Mouse (Mus musculus): Measurements from ENCODE around the gene Ank2. TPM values are rescaled to one million over a fixed set of nuclear protein-coding genes. Genes with fewer than 3 reads are reported as not detected.

Gene Ank2
- total and polyA plus RNA-seq, 2 experiments from 2014 or later, result 160 to 575 TPM

DNA sequence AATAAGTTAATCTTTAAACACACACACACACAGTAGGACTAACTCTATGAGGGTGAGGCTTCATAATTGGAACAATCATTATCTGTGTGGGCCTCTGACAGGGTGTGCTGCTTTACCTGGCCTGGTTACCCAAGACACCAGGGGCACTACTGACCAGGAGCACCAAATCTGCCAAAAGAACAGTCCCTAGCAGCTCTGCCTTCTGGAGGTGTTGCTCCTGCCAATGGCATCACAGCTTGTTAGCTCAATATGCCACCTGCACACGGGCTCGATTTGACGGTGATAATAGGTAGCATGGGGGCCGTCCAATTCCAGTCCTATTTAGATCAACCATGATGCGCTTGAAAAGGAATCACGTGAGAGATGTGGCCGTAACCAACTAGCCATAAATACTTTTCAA is 300.5 kb downstream of the Ank2 start:
- H3K27ac ChIP-seq (ENCODE audit: low read depth, low read length), result no peak overlapping the region
- H3K9me3 ChIP-seq (ENCODE audit: low read length), result no peaks in the 10 kb centered on the region
- H3K27me3 ChIP-seq (ENCODE audit: insufficient read depth, low read length), result no peaks in the 10 kb centered on the region
- no peak overlapping the region for H3K9ac ChIP-seq
- H3K4me1 ChIP-seq (ENCODE audit: insufficient read depth), result no peaks in the 10 kb centered on the region
- TF ChIP-seq CTCF (IDR thresholded peaks at IDR 0.05; ENCODE audit: low read depth), result no peak
- WGBS, result 81% methylated on average over 7 of the region's 7 CpGs
- ATAC-seq (no peak), DNase-seq (no peak)
- H3K4me2 ChIP-seq (ENCODE audit: low read depth), result no peak overlapping the region
- H3K4me3 ChIP-seq (ENCODE audit: low read depth, low read length), result no peak overlapping the region
- H3K36me3 ChIP-seq (ENCODE audit: insufficient read depth), result peaks cover 3% of the 10 kb centered on the region; the same call in 1 of the 2 replicates

DNA sequence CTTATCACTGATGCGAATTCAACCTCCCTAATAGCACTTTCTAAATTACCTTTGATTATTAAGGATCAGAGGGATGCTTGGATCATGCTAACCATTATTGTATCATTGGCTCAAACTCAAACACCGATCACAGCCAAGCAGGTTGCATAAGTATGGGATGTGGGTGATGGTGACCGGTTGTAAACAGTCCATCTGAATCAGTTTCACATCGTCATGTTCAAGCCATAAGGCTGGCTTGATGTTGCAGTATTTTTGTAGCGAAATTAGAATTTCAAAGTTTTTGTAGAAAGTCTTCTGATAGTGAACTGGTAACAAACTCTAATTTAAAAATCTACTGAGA is 310.4 kb downstream of the Ank2 start:
- H3K4me2 ChIP-seq (ENCODE audit: low read depth), result 0 out of 2 replicates have a peak overlapping the region, but pooled peaks have one; percentile 8
- H3K9ac ChIP-seq, result no peak overlapping the region
- H3K4me3 ChIP-seq (ENCODE audit: low read depth, low read length), result no peak overlapping the region
- H3K27me3 ChIP-seq (ENCODE audit: insufficient read depth, low read length), result no peaks in the 10 kb centered on the region
- ATAC-seq (peak; percentile 8; the same call in 1 of the 2 replicates), DNase-seq (no peak)
- peaks cover 7% of the 10 kb centered on the region for H3K4me1 ChIP-seq (ENCODE audit: insufficient read depth)
- no peaks in the 10 kb centered on the region for H3K36me3 ChIP-seq (ENCODE audit: insufficient read depth)
- 40% methylated on average over 5 of the region's 5 CpGs for WGBS
- H3K27ac ChIP-seq (ENCODE audit: low read depth, low read length), result peak overlapping the region; percentile 35; the same call in 1 of the 2 replicates
- TF ChIP-seq CTCF (IDR thresholded peaks at IDR 0.05; ENCODE audit: low read depth), result no peak
- H3K9me3 ChIP-seq (ENCODE audit: low read length), result no peaks in the 10 kb centered on the region

DNA sequence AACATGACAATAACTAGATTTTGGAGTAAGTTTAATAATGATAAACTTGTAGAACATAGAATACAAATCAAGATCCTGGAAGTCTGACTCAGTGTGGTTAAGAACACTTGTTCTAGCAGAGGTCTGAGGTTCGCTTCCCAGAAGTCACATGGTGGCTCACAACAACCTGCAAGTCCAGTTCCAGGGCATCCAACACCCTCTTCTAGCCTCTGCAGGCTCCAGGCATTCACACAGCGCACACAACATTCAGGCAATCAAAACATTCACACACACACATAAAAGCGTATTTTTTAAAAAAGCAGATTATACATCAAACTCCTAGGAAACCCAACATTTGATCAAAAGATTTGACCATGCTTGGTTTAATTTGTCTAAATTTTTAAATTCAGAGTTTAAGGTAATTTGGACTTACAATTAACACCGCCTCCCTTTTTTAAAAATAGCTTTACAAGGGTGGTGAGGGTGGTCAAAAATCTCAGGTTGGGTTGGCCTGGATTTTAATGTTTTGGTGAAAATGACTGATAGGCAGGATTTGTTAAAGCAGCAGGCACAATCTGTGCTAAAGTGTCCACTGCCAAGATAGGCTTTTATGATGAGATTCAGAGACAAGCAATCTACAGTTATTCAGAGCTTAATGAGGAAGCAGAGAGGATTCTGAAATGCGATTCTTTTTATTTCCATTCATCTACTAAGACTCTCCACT is 310.9 kb downstream of the Ank2 start:
- WGBS, result 56% methylated on average over 5 of the region's 5 CpGs
- DNase-seq, result peak; percentile 44
- H3K4me2 ChIP-seq (ENCODE audit: low read depth), result 0 out of 2 replicates have a peak overlapping the region, but pooled peaks have one; percentile 8
- TF ChIP-seq CTCF (IDR thresholded peaks at IDR 0.05; ENCODE audit: low read depth), result no peak
- H3K27ac ChIP-seq (ENCODE audit: low read depth, low read length), result peak overlapping the region; percentile 35; the same call in 1 of the 2 replicates
- H3K4me3 ChIP-seq (ENCODE audit: low read depth, low read length), result no peak overlapping the region
- no peaks in the 10 kb centered on the region for H3K9me3 ChIP-seq (ENCODE audit: low read length)
- H3K36me3 ChIP-seq (ENCODE audit: insufficient read depth), result no peaks in the 10 kb centered on the region
- peaks cover 7% of the 10 kb centered on the region for H3K4me1 ChIP-seq (ENCODE audit: insufficient read depth)
- peak; percentile 58; the same call in 1 of the 2 replicates for ATAC-seq
- H3K9ac ChIP-seq, result no peak overlapping the region
- no peaks in the 10 kb centered on the region for H3K27me3 ChIP-seq (ENCODE audit: insufficient read depth, low read length)

DNA sequence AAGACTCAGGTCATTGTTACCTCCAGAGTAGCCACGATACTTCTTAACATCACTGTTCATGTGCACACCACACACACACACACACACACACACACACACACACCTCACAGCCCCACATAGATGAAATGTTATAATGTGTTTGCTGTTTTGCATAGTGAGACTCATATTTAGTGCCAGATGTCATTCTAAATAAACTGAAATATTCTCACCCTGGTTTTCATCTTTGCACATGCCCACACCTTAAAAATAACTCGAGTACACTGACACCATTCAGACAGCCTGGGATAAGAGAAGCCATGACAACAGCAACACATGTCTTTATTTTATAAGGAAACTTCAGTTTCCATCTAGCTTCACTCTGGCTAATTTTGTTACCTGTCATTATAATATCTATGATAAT is 312.1 kb downstream of the Ank2 start:
- TF ChIP-seq CTCF (IDR thresholded peaks at IDR 0.05; ENCODE audit: low read depth), result no peak
- no peak overlapping the region for H3K27ac ChIP-seq (ENCODE audit: low read depth, low read length)
- no peaks in the 10 kb centered on the region for H3K9me3 ChIP-seq (ENCODE audit: low read length)
- H3K4me1 ChIP-seq (ENCODE audit: insufficient read depth), result peaks cover 7% of the 10 kb centered on the region
- DNase-seq, result no peak
- no peak overlapping the region for H3K9ac ChIP-seq
- H3K36me3 ChIP-seq (ENCODE audit: insufficient read depth), result no peaks in the 10 kb centered on the region
- no peaks in the 10 kb centered on the region for H3K27me3 ChIP-seq (ENCODE audit: insufficient read depth, low read length)
- 0 out of 2 replicates have a peak, but pooled peaks have one; percentile 18 for ATAC-seq
- H3K4me3 ChIP-seq (ENCODE audit: low read depth, low read length), result no peak overlapping the region
- no peak overlapping the region for H3K4me2 ChIP-seq (ENCODE audit: low read depth)
- WGBS, result 70% methylated on average over 2 of the region's 2 CpGs

DNA sequence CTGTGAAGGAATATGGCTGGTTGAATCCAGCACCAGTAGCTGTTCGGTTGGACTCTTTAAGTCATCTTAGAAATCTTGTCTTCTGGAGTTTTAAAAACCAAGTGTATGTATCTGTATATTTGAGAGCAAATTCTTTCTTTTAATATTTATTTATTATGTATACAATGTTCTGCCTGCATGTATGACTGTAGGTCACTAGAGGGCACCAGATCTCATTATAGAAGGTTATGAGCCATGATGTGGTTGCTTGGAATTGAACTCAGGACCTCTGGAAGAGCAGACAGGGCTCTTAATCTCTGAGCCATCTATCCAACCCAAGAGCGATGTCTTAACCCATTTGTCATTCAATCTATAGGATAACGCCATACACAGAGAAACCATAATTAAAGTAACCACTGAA is 312.9 kb downstream of the Ank2 start:
- Histone ChIP-seq H3K4me1 (ENCODE audit: insufficient read depth) (peaks cover 7% of the 10 kb centered on the region), H3K27ac (ENCODE audit: low read depth, low read length) (no peak overlapping the region), H3K36me3 (ENCODE audit: insufficient read depth) (no peaks in the 10 kb centered on the region), H3K4me3 (ENCODE audit: low read depth, low read length) (no peak overlapping the region), H3K4me2 (ENCODE audit: low read depth) (no peak overlapping the region), H3K9ac (no peak overlapping the region), H3K9me3 (ENCODE audit: low read length) (no peaks in the 10 kb centered on the region), H3K27me3 (ENCODE audit: insufficient read depth, low read length) (no peaks in the 10 kb centered on the region)
- WGBS, result 92% methylated on average over 3 of the region's 3 CpGs
- no peak for TF ChIP-seq CTCF (IDR thresholded peaks at IDR 0.05; ENCODE audit: low read depth)
- ATAC-seq (no peak), DNase-seq (no peak)

DNA sequence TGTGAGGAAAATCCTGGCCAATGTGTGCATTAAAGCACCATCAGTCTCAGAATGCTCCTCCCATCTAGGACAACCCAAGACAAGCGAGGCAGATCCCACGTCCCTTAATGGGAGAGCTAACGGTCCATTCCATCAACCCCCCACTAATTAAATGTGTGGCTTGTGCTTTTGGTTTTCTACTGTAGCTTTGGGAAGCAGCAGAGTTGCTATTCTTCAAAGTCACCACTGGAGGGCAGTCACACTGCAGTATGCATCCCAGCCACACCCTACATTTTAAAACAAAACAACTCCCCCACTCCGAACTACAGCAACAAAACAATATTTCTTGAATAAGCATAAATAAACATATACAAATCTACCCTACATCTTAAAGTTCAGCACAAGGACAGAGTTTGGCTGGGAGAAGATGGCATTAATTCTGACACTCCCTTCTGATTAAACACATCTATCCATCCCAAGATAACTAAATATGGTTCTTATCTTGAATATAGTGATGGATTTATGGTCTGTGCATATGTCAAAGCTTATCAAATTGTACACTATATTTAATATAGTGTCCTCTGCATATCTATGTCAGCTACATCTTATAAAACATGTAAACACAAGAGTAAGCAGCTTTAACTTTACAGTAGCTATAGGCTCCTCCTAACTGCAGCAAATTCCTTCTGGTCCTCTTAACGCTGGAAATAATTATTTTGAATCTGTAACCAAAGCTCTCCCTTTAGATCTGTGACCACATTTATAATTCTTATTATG is 315.0 kb downstream of the Ank2 start:
- H3K4me1 ChIP-seq (ENCODE audit: insufficient read depth), result peaks cover 2% of the 10 kb centered on the region; the same call in 1 of the 2 replicates
- ATAC-seq (peak; percentile 51; the same call in 1 of the 2 replicates), DNase-seq (peak; percentile 73)
- H3K36me3 ChIP-seq (ENCODE audit: insufficient read depth), result no peaks in the 10 kb centered on the region
- no peaks in the 10 kb centered on the region for H3K9me3 ChIP-seq (ENCODE audit: low read length)
- no peak overlapping the region for H3K27ac ChIP-seq (ENCODE audit: low read depth, low read length)
- no peak overlapping the region for H3K9ac ChIP-seq
- H3K4me2 ChIP-seq (ENCODE audit: low read depth), result no peak overlapping the region
- no peaks in the 10 kb centered on the region for H3K27me3 ChIP-seq (ENCODE audit: insufficient read depth, low read length)
- 9% methylated on average over 5 of the region's 5 CpGs for WGBS
- peak; percentile 92 for TF ChIP-seq CTCF (IDR thresholded peaks at IDR 0.05; ENCODE audit: low read depth)
- H3K4me3 ChIP-seq (ENCODE audit: low read depth, low read length), result no peak overlapping the region

DNA sequence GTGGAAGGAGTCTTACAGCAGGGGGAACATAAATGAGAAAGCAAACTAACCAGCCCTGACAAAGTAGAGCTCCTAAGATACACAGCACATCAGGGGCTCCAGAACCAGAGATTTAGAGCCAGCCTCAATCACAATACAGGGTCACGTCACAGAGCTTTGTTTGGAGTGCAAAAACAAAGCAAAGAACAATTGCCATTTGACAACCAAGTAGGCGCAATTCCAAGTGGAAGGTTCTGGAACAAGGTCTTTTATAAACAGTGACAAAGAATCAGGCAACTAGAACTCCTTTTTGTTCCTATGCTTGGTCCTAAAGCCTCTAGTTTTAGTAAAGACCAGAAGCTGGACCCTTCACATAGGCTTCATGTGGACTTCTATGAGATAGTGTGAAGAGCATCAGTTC is 326.5 kb downstream of the Ank2 start:
- no peaks in the 10 kb centered on the region for H3K36me3 ChIP-seq (ENCODE audit: insufficient read depth)
- H3K9me3 ChIP-seq (ENCODE audit: low read length), result no peaks in the 10 kb centered on the region
- H3K27me3 ChIP-seq (ENCODE audit: insufficient read depth, low read length), result no peaks in the 10 kb centered on the region
- no peak for DNase-seq
- H3K4me1 ChIP-seq (ENCODE audit: insufficient read depth), result no peaks in the 10 kb centered on the region
- H3K4me2 ChIP-seq (ENCODE audit: low read depth), result no peak overlapping the region
- 61% methylated on average over 2 of the region's 2 CpGs for WGBS
- no peak overlapping the region for H3K27ac ChIP-seq (ENCODE audit: low read depth, low read length)
- no peak overlapping the region for H3K9ac ChIP-seq
- H3K4me3 ChIP-seq (ENCODE audit: low read depth, low read length), result no peak overlapping the region
- no peak for TF ChIP-seq CTCF (IDR thresholded peaks at IDR 0.05; ENCODE audit: low read depth)
- no peak for ATAC-seq

All from forebrain, postnatal 0 days (tissue).